In genomic region chr3:122729960-122730740, GRCm38 (mm10) we compare ENCODE assay signal across 8 mouse cellular contexts. TPM values are rescaled to one million over a fixed set of nuclear protein-coding genes. Genes with fewer than 3 reads are reported as not detected.
A peak's percentile ranks its signal among the peaks of the same experiment; 100 is the strongest.
DNase-seq lines count a peak whose midpoint lies in the region; ATAC-seq and TF ChIP-seq lines count a peak whose summit lies in the region.

No protein-coding gene starts in this region.

- peak overlapping the region; percentile 68 for H3K4me3 ChIP-seq in intestine, embryonic 16.5 days (ENCODE audit: low read length)
- H3K4me3 ChIP-seq in limb, embryonic 12.5 days (replicated peaks) = peak overlapping the region; percentile 76
- peak overlapping the region; percentile 74 for H3K4me3 ChIP-seq in midbrain, embryonic 12.5 days
- H3K4me3 ChIP-seq in small intestine, adult 2 months (ENCODE audit: low read depth, low read length) = peak overlapping the region; percentile 87

- WGBS in intestine, embryonic 16.5 days = under 1% methylated on average over 84 of the region's 92 CpGs
- WGBS in limb, embryonic 12.5 days = under 1% methylated on average over 92 of the region's 92 CpGs
- under 1% methylated on average over 84 of the region's 92 CpGs for WGBS in midbrain, embryonic 12.5 days
- under 1% methylated on average over 92 of the region's 92 CpGs for WGBS in small intestine, adult 2 months

- peak; percentile 88 for DNase-seq in adrenal gland, postnatal 10 days
- DNase-seq in embryo, embryonic 11 days = peak; percentile 85
- DNase-seq in c-Kit-positive CD71-positive TER-119-positive erythroid progenitor cells, embryonic 14.5 days (ENCODE audit: low spot score) = no peak

- TF ChIP-seq CTCF in small intestine, adult 2 months (IDR thresholded peaks at IDR 0.05; ENCODE audit: extremely low read depth, insufficient read length, insufficient replicate concordance, low read depth, low read length) = peak; percentile 56; the same call in 1 of the 2 replicates

- peak overlapping the region; percentile 85 for H3K9ac ChIP-seq in intestine, embryonic 16.5 days (ENCODE audit: low read depth, low read length)
- H3K9ac ChIP-seq in limb, embryonic 12.5 days (replicated peaks) = peak overlapping the region; percentile 89
- peak overlapping the region; percentile 83 for H3K9ac ChIP-seq in midbrain, embryonic 12.5 days (replicated peaks)

- H3K4me2 ChIP-seq in intestine, embryonic 16.5 days (ENCODE audit: low read depth, low read length) = peak overlapping the region; percentile 77
- peak overlapping the region; percentile 78 for H3K4me2 ChIP-seq in limb, embryonic 12.5 days
- H3K4me2 ChIP-seq in midbrain, embryonic 12.5 days (replicated peaks) = peak overlapping the region; percentile 59

- peak overlapping the region; percentile 98 for H3K27ac ChIP-seq in intestine, embryonic 16.5 days (ENCODE audit: low read length)
- peak overlapping the region; percentile 93 for H3K27ac ChIP-seq in limb, embryonic 12.5 days
- H3K27ac ChIP-seq in midbrain, embryonic 12.5 days (replicated peaks) = peak overlapping the region; percentile 86
- peak overlapping the region; percentile 91 for H3K27ac ChIP-seq in small intestine, adult 2 months (ENCODE audit: insufficient read depth, low read depth, low read length)

- peak; percentile 82; the same call in 1 of the 2 replicates for TF ChIP-seq POLR2A in small intestine, adult 2 months (IDR thresholded peaks at IDR 0.05; ENCODE audit: low read depth, low read length)

- peak; percentile 69 for ATAC-seq in granulocyte monocyte progenitor cell, adult 5-6 weeks (replicated peaks; ENCODE audit: poor library complexity, severe bottlenecking)
- peak; percentile 80 for ATAC-seq in intestine, embryonic 16.5 days
- ATAC-seq in limb, embryonic 12.5 days (ENCODE audit: insufficient number of reproducible peaks, insufficient read depth, low FRiP score, low TSS enrichment, low read depth) = peak; percentile 73
- ATAC-seq in midbrain, embryonic 12.5 days (ENCODE audit: low FRiP score, low read depth) = peak; percentile 80

- no peaks in the 10 kb centered on the region for H3K9me3 ChIP-seq in intestine, embryonic 16.5 days (ENCODE audit: control insufficient read depth, low read length)
- H3K9me3 ChIP-seq in limb, embryonic 12.5 days = no peaks in the 10 kb centered on the region
- H3K9me3 ChIP-seq in midbrain, embryonic 12.5 days = no peaks in the 10 kb centered on the region

- no peaks in the 10 kb centered on the region for H3K27me3 ChIP-seq in intestine, embryonic 16.5 days (replicated peaks; ENCODE audit: control insufficient read depth, insufficient read depth, low read length)
- no peaks in the 10 kb centered on the region for H3K27me3 ChIP-seq in limb, embryonic 12.5 days
- no peaks in the 10 kb centered on the region for H3K27me3 ChIP-seq in midbrain, embryonic 12.5 days
- no peaks in the 10 kb centered on the region for H3K27me3 ChIP-seq in small intestine, adult 2 months (ENCODE audit: control insufficient read depth, insufficient read depth, low read length)

- H3K36me3 ChIP-seq in intestine, embryonic 16.5 days (ENCODE audit: control insufficient read depth, insufficient read depth, low read length) = no peaks in the 10 kb centered on the region
- H3K36me3 ChIP-seq in limb, embryonic 12.5 days = no peaks in the 10 kb centered on the region
- no peaks in the 10 kb centered on the region for H3K36me3 ChIP-seq in midbrain, embryonic 12.5 days
- no peaks in the 10 kb centered on the region for H3K36me3 ChIP-seq in small intestine, adult 2 months (ENCODE audit: control insufficient read depth, insufficient read depth, low read length)

- peaks cover 17% of the 10 kb centered on the region for H3K4me1 ChIP-seq in intestine, embryonic 16.5 days (ENCODE audit: control insufficient read depth, insufficient read depth, low read length)
- H3K4me1 ChIP-seq in limb, embryonic 12.5 days (replicated peaks) = peaks cover 9% of the 10 kb centered on the region; the same call in 1 of the 2 replicates
- peaks cover 15% of the 10 kb centered on the region for H3K4me1 ChIP-seq in midbrain, embryonic 12.5 days
- peaks cover 7% of the 10 kb centered on the region; the same call in 1 of the 2 replicates for H3K4me1 ChIP-seq in small intestine, adult 2 months (ENCODE audit: control insufficient read depth, insufficient read depth, insufficient read length, low read length)

RNA-seq across cellular contexts. Expression of gene Pde5a, which starts 1.4 kb away (rescaled TPM):
- 10 to 100 TPM; 20.4 to 21.2 TPM for total RNA-seq in adrenal gland, postnatal 10 days (2021)
- 0.95 and 1.4 TPM in 2 replicates for total RNA-seq in granulocyte monocyte progenitor cell, adult 5-6 weeks (2014; fragmentation: Nextera tagmentation)
- total RNA-seq in granulocyte monocyte progenitor cell, adult 5-6 weeks (2017) = 1.2 and 1.3 TPM in 2 replicates
- 8.4 and 9.0 TPM in 2 replicates for polyA plus RNA-seq in intestine, embryonic 16.5 days (2015; fragmentation: Nextera tagmentation; extraction: Ambion mirVana)
- 3.8 TPM in 2 replicates for polyA plus RNA-seq in limb, embryonic 12.5 days (2016; fragmentation: Nextera tagmentation; extraction: Ambion mirVana)
- polyA plus RNA-seq in midbrain, embryonic 12.5 days (2016; fragmentation: Nextera tagmentation; extraction: Ambion mirVana) = 3.6 and 4.3 TPM in 2 replicates
- 3.9 and 10.3 TPM in 2 replicates for polyA plus RNA-seq in small intestine, adult 2 months (2012; rRNA removed)
